In genomic region chr11:49955577-49956261, GRCm38 (mm10) we compare ENCODE assay signal across 9 mouse cellular contexts. TPM values are rescaled to one million over a fixed set of nuclear protein-coding genes. Genes with fewer than 3 reads are reported as not detected.
DNase-seq lines count a peak whose midpoint lies in the region; ATAC-seq and TF ChIP-seq lines count a peak whose summit lies in the region.
"Had no signal": no experiment of that assay in that cellular context is flagged by ENCODE, and none has a peak within 500 bp of the region (broad histone marks: within the 10 kb centered on the region; RNA-seq: fewer than 3 reads in every experiment).

No protein-coding gene starts in this region.

- ATAC-seq in embryonic facial prominence, embryonic 14.5 days (ENCODE audit: low read depth): peak; percentile 78; the same call in 1 of the 2 replicates
- ATAC-seq in kidney, postnatal 0 days (replicated peaks; ENCODE audit: low FRiP score, low read depth): peak; percentile 59; the same call in 1 of the 2 replicates
- ATAC-seq in neural tube, embryonic 11.5 days (ENCODE audit: insufficient read depth, low FRiP score, low TSS enrichment): peak; percentile 69
- ATAC-seq in stomach, embryonic 16.5 days (ENCODE audit: insufficient read depth, low FRiP score): peak; percentile 62; the same call in 1 of the 2 replicates

- no peak overlapping the region for H3K9ac ChIP-seq in embryonic facial prominence, embryonic 14.5 days (ENCODE audit: low read depth, low read length)
- no peak overlapping the region for H3K9ac ChIP-seq in kidney, postnatal 0 days (ENCODE audit: low read depth, low read length)
- no peak overlapping the region for H3K9ac ChIP-seq in liver, adult 2 months (ENCODE audit: low read depth, low read length)
- no peak overlapping the region for H3K9ac ChIP-seq in neural tube, embryonic 11.5 days (ENCODE audit: low read length)
- H3K9ac ChIP-seq in stomach, embryonic 16.5 days (ENCODE audit: low read length): no peak overlapping the region

- H3K4me1 ChIP-seq in embryonic facial prominence, embryonic 14.5 days (ENCODE audit: control insufficient read depth, insufficient read depth, low read length): no peaks in the 10 kb centered on the region
- H3K4me1 ChIP-seq in heart, embryonic 10.5 days: peaks cover 6% of the 10 kb centered on the region
- no peaks in the 10 kb centered on the region for H3K4me1 ChIP-seq in kidney, postnatal 0 days (replicated peaks; ENCODE audit: insufficient read depth, low read length)
- no peaks in the 10 kb centered on the region for H3K4me1 ChIP-seq in liver, adult 2 months (ENCODE audit: control insufficient read depth, insufficient read depth, low read length)
- H3K4me1 ChIP-seq in neural tube, embryonic 11.5 days (ENCODE audit: control insufficient read depth, insufficient read depth, low read length): no peaks in the 10 kb centered on the region
- H3K4me1 ChIP-seq in stomach, embryonic 16.5 days (ENCODE audit: control insufficient read depth, insufficient read depth, low read length): no peaks in the 10 kb centered on the region

- no peaks in the 10 kb centered on the region for H3K36me3 ChIP-seq in embryonic facial prominence, embryonic 14.5 days (ENCODE audit: control insufficient read depth, insufficient read depth, low read length)
- H3K36me3 ChIP-seq in heart, embryonic 10.5 days: no peaks in the 10 kb centered on the region
- no peaks in the 10 kb centered on the region for H3K36me3 ChIP-seq in kidney, postnatal 0 days (ENCODE audit: insufficient read depth, low read length)
- H3K36me3 ChIP-seq in liver, adult 2 months (ENCODE audit: control insufficient read depth, insufficient read depth, low read length): no peaks in the 10 kb centered on the region
- no peaks in the 10 kb centered on the region for H3K36me3 ChIP-seq in neural tube, embryonic 11.5 days (ENCODE audit: control insufficient read depth, insufficient read depth, low read length)
- H3K36me3 ChIP-seq in stomach, embryonic 16.5 days (ENCODE audit: control insufficient read depth, insufficient read depth, low read length): no peaks in the 10 kb centered on the region

- H3K4me2 ChIP-seq in embryonic facial prominence, embryonic 14.5 days (ENCODE audit: low read depth, low read length): no peak overlapping the region
- H3K4me2 ChIP-seq in kidney, postnatal 0 days (ENCODE audit: low read length): no peak overlapping the region
- no peak overlapping the region for H3K4me2 ChIP-seq in neural tube, embryonic 11.5 days (ENCODE audit: low read depth)
- H3K4me2 ChIP-seq in stomach, embryonic 16.5 days (ENCODE audit: low read depth, low read length): no peak overlapping the region

- no peaks in the 10 kb centered on the region for H3K27me3 ChIP-seq in embryonic facial prominence, embryonic 14.5 days (replicated peaks; ENCODE audit: control insufficient read depth, insufficient read depth, low read length)
- peaks cover 75% of the 10 kb centered on the region for H3K27me3 ChIP-seq in heart, embryonic 10.5 days (ENCODE audit: insufficient read depth, poor library complexity, severe bottlenecking)
- H3K27me3 ChIP-seq in kidney, postnatal 0 days (ENCODE audit: insufficient read depth, low read length): no peaks in the 10 kb centered on the region
- H3K27me3 ChIP-seq in liver, adult 2 months (ENCODE audit: control insufficient read depth, insufficient read depth, low read length): no peaks in the 10 kb centered on the region
- no peaks in the 10 kb centered on the region for H3K27me3 ChIP-seq in neural tube, embryonic 11.5 days (ENCODE audit: control insufficient read depth, insufficient read depth, low read length)
- H3K27me3 ChIP-seq in stomach, embryonic 16.5 days (ENCODE audit: control insufficient read depth, insufficient read depth, low read length): no peaks in the 10 kb centered on the region

- H3K79me2 ChIP-seq in liver, adult 2 months (ENCODE audit: control insufficient read depth, insufficient read depth, low read length): no peaks in the 10 kb centered on the region

- TF ChIP-seq CTCF in kidney, postnatal 0 days (IDR thresholded peaks at IDR 0.05; ENCODE audit: low read depth): peak; percentile 93
- peak; percentile 88 for TF ChIP-seq CTCF in liver, adult 2 months (IDR thresholded peaks at IDR 0.05; ENCODE audit: low read depth, low read length)

- no peak overlapping the region for H3K4me3 ChIP-seq in embryonic facial prominence, embryonic 14.5 days (ENCODE audit: low read depth, low read length)
- H3K4me3 ChIP-seq in heart, embryonic 10.5 days: no peak overlapping the region
- H3K4me3 ChIP-seq in kidney, postnatal 0 days (replicated peaks; ENCODE audit: low read depth, low read length): no peak overlapping the region
- H3K4me3 ChIP-seq in liver, adult 2 months (ENCODE audit: insufficient read depth, low read depth, low read length): no peak overlapping the region
- no peak overlapping the region for H3K4me3 ChIP-seq in neural tube, embryonic 11.5 days (ENCODE audit: low read depth, low read length)
- H3K4me3 ChIP-seq in stomach, embryonic 16.5 days (replicated peaks; ENCODE audit: low read length): no peak overlapping the region
- H3K4me3 ChIP-seq: erythroblast, embryonic 14.5 days had no signal

- no peak overlapping the region for H3K27ac ChIP-seq in embryonic facial prominence, embryonic 14.5 days (replicated peaks; ENCODE audit: low read depth, low read length)
- no peak overlapping the region for H3K27ac ChIP-seq in heart, embryonic 10.5 days
- no peak overlapping the region for H3K27ac ChIP-seq in kidney, postnatal 0 days
- H3K27ac ChIP-seq in liver, adult 2 months (replicated peaks; ENCODE audit: insufficient read depth, low read depth, low read length): no peak overlapping the region
- no peak overlapping the region for H3K27ac ChIP-seq in neural tube, embryonic 11.5 days (ENCODE audit: low read depth, low read length)
- no peak overlapping the region for H3K27ac ChIP-seq in stomach, embryonic 16.5 days (ENCODE audit: low read length)

- WGBS in embryonic facial prominence, embryonic 14.5 days: 23% methylated on average over 8 of the region's 8 CpGs
- WGBS in heart, embryonic 10.5 days: 28% methylated on average over 8 of the region's 8 CpGs
- WGBS in kidney, postnatal 0 days: 17% methylated on average over 8 of the region's 8 CpGs
- whole genome bisulfite sequencing in liver, adult 2 months: 34% methylated on average over 8 of the region's 8 CpGs
- 32% methylated on average over 8 of the region's 8 CpGs for WGBS in neural tube, embryonic 11.5 days
- WGBS in stomach, embryonic 16.5 days: 24% methylated on average over 8 of the region's 8 CpGs

- TF ChIP-seq POLR2A in liver, adult 2 months (IDR thresholded peaks at IDR 0.05; ENCODE audit: extremely low read depth, insufficient read depth, low read length): no peak

- H3K9me3 ChIP-seq in embryonic facial prominence, embryonic 14.5 days (ENCODE audit: control insufficient read depth, low read length): no peaks in the 10 kb centered on the region
- H3K9me3 ChIP-seq in heart, embryonic 10.5 days: no peaks in the 10 kb centered on the region
- no peaks in the 10 kb centered on the region for H3K9me3 ChIP-seq in kidney, postnatal 0 days (replicated peaks; ENCODE audit: low read length)
- no peaks in the 10 kb centered on the region for H3K9me3 ChIP-seq in neural tube, embryonic 11.5 days (ENCODE audit: control insufficient read depth, low read length)
- H3K9me3 ChIP-seq in stomach, embryonic 16.5 days (replicated peaks; ENCODE audit: control insufficient read depth, low read length): no peaks in the 10 kb centered on the region

- DNase-seq in CD4-positive, CD25-positive, alpha-beta regulatory T cell, adult 2 months (ENCODE audit: low read depth, low spot score): peak; percentile 77
- DNase-seq in adrenal gland, postnatal 4 days (ENCODE audit: low spot score in 2 of 2): peak; percentile 38 to 52
- peak; percentile 84 for DNase-seq in embryonic facial prominence, embryonic 14.5 days (ENCODE audit: low spot score)
- DNase-seq in heart, embryonic 10.5 days (ENCODE audit: low spot score): peak; percentile 86
- DNase-seq in kidney, postnatal 0 days (ENCODE audit: low spot score): peak; percentile 92
- DNase-seq in liver, adult 2 months (ENCODE audit: extremely low read depth, low read depth, low spot score): peak; percentile 28
- peak; percentile 80 for DNase-seq in neural tube, embryonic 11.5 days (ENCODE audit: low spot score)

RNA-seq across cellular contexts. Expression of gene Rasgef1c, which starts 54.1 kb away (rescaled TPM):
- total RNA-seq in adrenal gland, postnatal 4 days (2021): 1 to 10 TPM; 1.4 to 1.7 TPM
- 1.1 and 1.4 TPM in 2 replicates for polyA plus RNA-seq in embryonic facial prominence, embryonic 14.5 days (2014; fragmentation: Nextera tagmentation; extraction: Ambion mirVana)
- 0.17 and 0.20 TPM in 2 replicates for polyA plus RNA-seq in heart, embryonic 10.5 days (2016; fragmentation: Nextera tagmentation; extraction: Ambion mirVana)
- polyA plus RNA-seq in kidney, postnatal 0 days (2015; fragmentation: Nextera tagmentation; extraction: Ambion mirVana): 0.10 and 0.18 TPM in 2 replicates
- not detected in 2 replicates for total RNA-seq in liver, adult 2 months (2014; rRNA removed)
- polyA plus RNA-seq in liver, adult 2 months (2012; rRNA removed): not detected in 2 replicates
- polyA plus RNA-seq in neural tube, embryonic 11.5 days (2014; fragmentation: Nextera tagmentation; extraction: Ambion mirVana): 8.5 and 10.9 TPM in 2 replicates
- polyA plus RNA-seq in stomach, embryonic 16.5 days (2015; fragmentation: Nextera tagmentation; extraction: Ambion mirVana): 0.40 and 0.50 TPM in 2 replicates
- polyA plus RNA-seq: erythroblast, embryonic 14.5 days had no signal

Comparison
In these comparisons a context has a peak if more than half of its experiments do, and no peak if none do; other contexts are left out.
1. DNase-seq: peak in every context shown above with its lines; median percentile 92 in kidney, postnatal 0 days; 86 in heart, embryonic 10.5 days; 84 in embryonic facial prominence, embryonic 14.5 days; 80 in neural tube, embryonic 11.5 days; 77 in CD4-positive, CD25-positive, alpha-beta regulatory T cell, adult 2 months; 45 in adrenal gland, postnatal 4 days; 28 in liver, adult 2 months.